Mouse (Mus musculus): ENCODE results near the gene Ccdc40.

The Ccdc40 gene

GRCm38 (mm10) chr11:119228091-119228781, at the start of gene Ccdc40, which contains the start of gene Tbc1d16:
TSS of gene Ccdc40 (plus strand) at chr11:119228572.
TSS of gene Tbc1d16 (minus strand) at chr11:119228499.
- in situ Hi-C loops (cut with MboI; ENCODE audit: low pct_unique_long_range_greater_than_20kb in 1 of 2, low sequenced_read_pairs in 2 of 2, unreplicated experiment in 1 of 2): no loop called here

GRCm38 (mm10) chr11:119180824-119181582, 47.4 kb upstream of the Ccdc40 start:
- in situ Hi-C loops (cut with MboI; ENCODE audit: low pct_unique_long_range_greater_than_20kb in 1 of 2, low sequenced_read_pairs in 2 of 2, unreplicated experiment in 1 of 2): loop anchor here in 1 of 2 experiments (10.0 kb wide), 1 partner anchor 86 kb away; no protein-coding TSS in a partner anchor

GRCm38 (mm10) chr11:119181861-119182395, 46.4 kb upstream of the Ccdc40 start:
- in situ Hi-C loops (cut with MboI; ENCODE audit: low pct_unique_long_range_greater_than_20kb in 1 of 2, low sequenced_read_pairs in 2 of 2, unreplicated experiment in 1 of 2): loop anchor here in 1 of 2 experiments (10.0 kb wide), 1 partner anchor 87 kb away; no protein-coding TSS in a partner anchor

- in situ Hi-C loops (cut with MboI; ENCODE audit: low pct_unique_long_range_greater_than_20kb in 1 of 2, low sequenced_read_pairs in 2 of 2, unreplicated experiment in 1 of 2): loop anchor here in 1 of 2 experiments (10.0 kb wide), 1 partner anchor 89 kb away; no protein-coding TSS in a partner anchor
Observed at GRCm38 (mm10) chr11:119183684-119184310, 44.6 kb upstream of the Ccdc40 start.

GRCm38 (mm10) chr11:119186381-119186780, 42.0 kb upstream of the Ccdc40 start:
- in situ Hi-C loops (cut with MboI; ENCODE audit: low pct_unique_long_range_greater_than_20kb in 1 of 2, low sequenced_read_pairs in 2 of 2, unreplicated experiment in 1 of 2): loop anchor here in 1 of 2 experiments (10.0 kb wide), 1 partner anchor 92 kb away; no protein-coding TSS in a partner anchor

- in situ Hi-C loops (cut with MboI; ENCODE audit: low pct_unique_long_range_greater_than_20kb in 1 of 2, low sequenced_read_pairs in 2 of 2, unreplicated experiment in 1 of 2): loop anchor here in 1 of 2 experiments (10.0 kb wide), 1 partner anchor 92 kb away; no protein-coding TSS in a partner anchor
Observed at GRCm38 (mm10) chr11:119186989-119187799, 41.2 kb upstream of the Ccdc40 start.

GRCm38 (mm10) chr11:119187800-119188197, 40.6 kb upstream of the Ccdc40 start:
- in situ Hi-C loops (cut with MboI; ENCODE audit: low pct_unique_long_range_greater_than_20kb in 1 of 2, low sequenced_read_pairs in 2 of 2, unreplicated experiment in 1 of 2): loop anchor here in 1 of 2 experiments (10.0 kb wide), 1 partner anchor 93 kb away; no protein-coding TSS in a partner anchor

GRCm38 (mm10) chr11:119188389-119188788, 40.0 kb upstream of the Ccdc40 start:
- in situ Hi-C loops (cut with MboI; ENCODE audit: low pct_unique_long_range_greater_than_20kb in 1 of 2, low sequenced_read_pairs in 2 of 2, unreplicated experiment in 1 of 2): loop anchor here in 1 of 2 experiments (10.0 kb wide), 1 partner anchor 94 kb away; no protein-coding TSS in a partner anchor

- in situ Hi-C loops (cut with MboI; ENCODE audit: low pct_unique_long_range_greater_than_20kb in 1 of 2, low sequenced_read_pairs in 2 of 2, unreplicated experiment in 1 of 2): loop anchor here in 1 of 2 experiments (10.0 kb wide), 1 partner anchor 95 kb away; no protein-coding TSS in a partner anchor
Observed at GRCm38 (mm10) chr11:119189319-119189718, 39.1 kb upstream of the Ccdc40 start.

GRCm38 (mm10) chr11:119190498-119190897, 37.9 kb upstream of the Ccdc40 start:
- in situ Hi-C loops (cut with MboI; ENCODE audit: low pct_unique_long_range_greater_than_20kb in 1 of 2, low sequenced_read_pairs in 2 of 2, unreplicated experiment in 1 of 2): no loop called here

GRCm38 (mm10) chr11:119191606-119192081, 36.7 kb upstream of the Ccdc40 start:
- in situ Hi-C loops (cut with MboI; ENCODE audit: low pct_unique_long_range_greater_than_20kb in 1 of 2, low sequenced_read_pairs in 2 of 2, unreplicated experiment in 1 of 2): no loop called here

- in situ Hi-C loops (cut with MboI; ENCODE audit: low pct_unique_long_range_greater_than_20kb in 1 of 2, low sequenced_read_pairs in 2 of 2, unreplicated experiment in 1 of 2): no loop called here
Observed at GRCm38 (mm10) chr11:119192176-119192575, 36.2 kb upstream of the Ccdc40 start.

GRCm38 (mm10) chr11:119192605-119193004, 35.8 kb upstream of the Ccdc40 start:
- in situ Hi-C loops (cut with MboI; ENCODE audit: low pct_unique_long_range_greater_than_20kb in 1 of 2, low sequenced_read_pairs in 2 of 2, unreplicated experiment in 1 of 2): no loop called here

GRCm38 (mm10) chr11:119197618-119198563, 30.5 kb upstream of the Ccdc40 start:
- in situ Hi-C loops (cut with MboI; ENCODE audit: low pct_unique_long_range_greater_than_20kb in 1 of 2, low sequenced_read_pairs in 2 of 2, unreplicated experiment in 1 of 2): no loop called here

- in situ Hi-C loops (cut with MboI; ENCODE audit: low pct_unique_long_range_greater_than_20kb in 1 of 2, low sequenced_read_pairs in 2 of 2, unreplicated experiment in 1 of 2): no loop called here
Observed at GRCm38 (mm10) chr11:119198564-119199232, 29.7 kb upstream of the Ccdc40 start.

- in situ Hi-C loops (cut with MboI; ENCODE audit: low pct_unique_long_range_greater_than_20kb in 1 of 2, low sequenced_read_pairs in 2 of 2, unreplicated experiment in 1 of 2): no loop called here
Observed at GRCm38 (mm10) chr11:119199233-119199601, 29.2 kb upstream of the Ccdc40 start.
